Mouse (Mus musculus) bone marrow, adult 2 months (tissue): ENCODE measurements around the gene Ggt6.

ENCODE experiments used
- CTCF ChIP-seq: fragments of 200-500 bp; IDR thresholded peaks from 2 replicates; pipeline ENCODE4 v1.5.1; 2011; ENCODE audit warnings: low read length, control low read depth; ENCODE audit not compliant: control insufficient read depth, insufficient read depth
- POLR2A ChIP-seq: fragments of 200-500 bp; IDR thresholded peaks from 2 replicates; pipeline ENCODE4 v1.6.1; 2011; ENCODE audit warnings: low read depth, mild to moderate bottlenecking, control low read depth, low read length, borderline replicate concordance; ENCODE audit not compliant: control insufficient read depth

DNA sequence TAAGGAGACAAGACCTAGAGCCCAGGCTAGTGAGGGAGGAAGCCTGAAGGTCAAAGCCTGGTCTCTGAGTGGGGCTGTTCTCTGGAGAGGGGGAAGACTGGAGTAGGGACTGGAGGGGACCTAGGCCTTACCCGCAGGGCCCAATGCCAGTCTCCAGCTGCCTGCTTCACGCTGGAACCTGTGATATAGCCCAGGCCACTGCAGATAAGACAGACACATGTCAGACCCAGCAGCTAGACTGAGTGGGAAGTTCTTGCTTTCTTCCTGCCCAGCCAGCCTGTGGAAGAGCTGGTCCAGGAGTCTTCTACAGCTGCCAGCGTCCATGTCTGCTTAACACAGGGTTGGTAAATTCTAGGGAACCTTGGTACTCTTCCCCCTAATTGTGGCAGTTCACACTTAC lies 23.2 kb downstream of the Ggt6 start:
- TF ChIP-seq CTCF: no peak
- no peak for TF ChIP-seq POLR2A
